Mouse (Mus musculus) brown adipose tissue, adult 24 weeks (tissue): ENCODE data around the gene Nrn1l. TPM values are rescaled to one million over a fixed set of nuclear protein-coding genes. Genes with fewer than 3 reads are reported as not detected.

Source experiments
- H3K27ac ChIP-seq: fragments of 200-500 bp; replicated peaks from 2 replicates; pipeline ENCODE4 v1.5.1; 2012; ENCODE audit warnings: low read depth, mild to moderate bottlenecking, low read length
- H3K4me1 ChIP-seq: fragments of 200-500 bp; 2 replicates; pipeline ENCODE4 v1.6.1; 2012; ENCODE audit warnings: low read length, mixed read lengths; ENCODE audit not compliant: control insufficient read depth, insufficient read depth, insufficient read length
- H3K4me3 ChIP-seq: fragments of 200-500 bp; 2 replicates; pipeline ENCODE4 v1.5.1; 2012; ENCODE audit warnings: low read depth, mild to moderate bottlenecking, low read length, moderate library complexity; ENCODE audit not compliant: insufficient read depth
- polyA plus RNA-seq: library from polyadenylated mRNA; stranded (reverse); fragments of >200 nt; gene quantifications from 2 replicates; pipeline ENCODE4 v1.2.4, GENCODE M21; 2012; ENCODE audit not compliant: missing spikeins, insufficient read depth, insufficient read length

Gene Nrn1l
- polyA plus RNA-seq, 1 experiment, result not detected

DNA sequence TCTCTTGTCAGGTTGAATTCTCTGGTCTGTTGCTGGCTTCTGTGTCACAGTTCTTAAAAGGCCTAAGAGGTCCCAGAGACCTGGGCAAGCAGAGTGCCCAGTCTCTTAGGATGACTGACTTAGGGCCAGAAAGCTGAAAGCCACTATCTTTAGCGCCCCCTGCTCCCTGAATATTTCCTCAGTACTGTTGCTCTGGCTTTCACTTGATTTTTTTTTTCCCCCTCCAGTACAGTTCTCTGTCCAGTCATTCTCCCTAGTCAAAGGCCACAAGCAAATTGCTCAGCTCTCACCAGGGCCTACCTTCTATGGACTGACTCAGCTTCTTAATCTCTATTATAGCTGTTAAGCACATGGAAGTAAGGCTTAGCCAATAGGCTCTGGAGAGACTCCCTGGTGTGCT, 31.4 kb upstream of the Nrn1l start:
- Histone ChIP-seq H3K4me1 (peaks cover 3% of the 10 kb centered on the region; the same call in 1 of the 2 replicates), H3K4me3 (peak overlapping the region; percentile 69), H3K27ac (no peak overlapping the region)

GRCm38 (mm10) chr8:105866364-105867029, 26.9 kb upstream of the Nrn1l start:
- no peaks in the 10 kb centered on the region for H3K4me1 ChIP-seq
- no peak overlapping the region for H3K4me3 ChIP-seq
- no peak overlapping the region for H3K27ac ChIP-seq

DNA sequence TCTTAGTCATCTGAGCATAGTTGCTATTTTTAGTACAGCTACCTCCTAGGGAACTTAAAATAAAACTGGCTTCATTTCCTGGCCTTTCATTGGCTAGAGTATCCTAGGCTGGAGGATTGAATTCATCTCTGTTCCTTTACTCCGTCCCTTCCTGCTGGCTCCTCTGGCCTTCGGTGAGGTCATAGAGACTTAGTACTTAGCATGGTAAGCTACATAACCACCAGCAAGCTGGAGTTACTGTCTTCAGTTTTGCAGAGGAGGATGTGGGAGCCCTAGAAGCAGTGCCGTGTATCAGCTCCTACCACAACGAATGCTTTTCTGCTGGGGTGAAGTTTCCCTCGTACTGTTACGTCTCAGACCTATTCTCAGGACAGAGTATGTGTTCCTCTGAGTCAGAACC, 19.1 kb upstream of the Nrn1l start:
- Histone ChIP-seq H3K4me1 (peaks cover 12% of the 10 kb centered on the region; the same call in 1 of the 2 replicates), H3K27ac (peak overlapping the region; percentile 86), H3K4me3 (no peak overlapping the region)

DNA sequence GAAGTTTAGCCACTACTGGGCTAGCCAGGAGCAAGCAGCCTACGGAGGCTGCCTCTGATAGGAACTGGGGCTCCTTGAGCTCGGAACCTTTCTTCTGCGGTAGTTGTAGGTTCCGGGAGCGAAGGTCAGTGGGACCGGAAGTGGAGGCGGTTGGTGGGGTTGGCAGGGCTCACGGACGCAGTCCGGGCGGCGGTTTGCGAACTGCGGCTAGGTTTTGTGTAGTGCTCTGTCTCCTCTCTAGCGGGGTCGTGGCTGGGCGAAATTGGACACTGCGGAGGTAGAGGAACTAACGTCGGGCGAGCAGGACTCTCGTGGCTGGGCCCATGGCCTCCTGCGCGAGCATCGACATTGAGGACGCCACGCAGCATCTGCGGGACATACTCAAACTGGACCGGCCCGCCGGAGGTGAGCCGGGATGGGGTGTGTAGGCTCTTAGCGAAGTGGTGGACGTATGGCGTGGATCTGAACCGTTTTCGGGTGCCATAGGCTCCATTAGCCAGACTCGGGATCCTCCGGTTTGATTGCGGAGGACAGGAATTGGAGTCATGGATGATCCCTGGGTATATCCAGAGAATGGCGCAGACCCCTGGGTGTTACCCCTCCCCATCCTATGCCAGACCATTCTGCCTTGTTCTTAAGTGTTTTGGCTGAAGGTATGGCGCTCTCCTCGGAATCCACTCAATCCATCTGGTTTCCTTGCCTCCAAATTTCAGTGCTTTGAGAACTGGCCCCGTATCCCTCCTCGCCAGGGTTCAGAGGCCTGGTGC, 12.4 kb upstream of the Nrn1l start, which contains the start of gene Edc4:
Gene Edc4, plus strand, starts transcription at position 128 of the 767 bp plus-strand sequence.
- peak within 1 kb of the TSS; percentile 45 for H3K27ac ChIP-seq
- H3K4me1 ChIP-seq, result peaks cover 11% of the 10 kb centered on the region; the same call in 1 of the 2 replicates

GRCm38 (mm10) chr8:105889756-105890465, 3.5 kb upstream of the Nrn1l start:
- Histone ChIP-seq H3K4me1 (no peaks in the 10 kb centered on the region), H3K27ac (no peak overlapping the region), H3K4me3 (no peak overlapping the region)

More for the DNA sequence above, 12.4 kb upstream of the Nrn1l start, which contains the start of gene Edc4:
- peak within 1 kb of the TSS; percentile 93 for H3K4me3 ChIP-seq

GRCm38 (mm10) chr8:105890870-105891269, 2.5 kb upstream of the Nrn1l start:
- no peak overlapping the region for H3K4me3 ChIP-seq
- H3K4me1 ChIP-seq, result no peaks in the 10 kb centered on the region
- H3K27ac ChIP-seq, result no peak overlapping the region

- Histone ChIP-seq H3K27ac (no peak overlapping the region), H3K4me1 (no peaks in the 10 kb centered on the region), H3K4me3 (no peak overlapping the region)
Measured at GRCm38 (mm10) chr8:105892432-105892831, 935 bp upstream of the Nrn1l start.

DNA sequence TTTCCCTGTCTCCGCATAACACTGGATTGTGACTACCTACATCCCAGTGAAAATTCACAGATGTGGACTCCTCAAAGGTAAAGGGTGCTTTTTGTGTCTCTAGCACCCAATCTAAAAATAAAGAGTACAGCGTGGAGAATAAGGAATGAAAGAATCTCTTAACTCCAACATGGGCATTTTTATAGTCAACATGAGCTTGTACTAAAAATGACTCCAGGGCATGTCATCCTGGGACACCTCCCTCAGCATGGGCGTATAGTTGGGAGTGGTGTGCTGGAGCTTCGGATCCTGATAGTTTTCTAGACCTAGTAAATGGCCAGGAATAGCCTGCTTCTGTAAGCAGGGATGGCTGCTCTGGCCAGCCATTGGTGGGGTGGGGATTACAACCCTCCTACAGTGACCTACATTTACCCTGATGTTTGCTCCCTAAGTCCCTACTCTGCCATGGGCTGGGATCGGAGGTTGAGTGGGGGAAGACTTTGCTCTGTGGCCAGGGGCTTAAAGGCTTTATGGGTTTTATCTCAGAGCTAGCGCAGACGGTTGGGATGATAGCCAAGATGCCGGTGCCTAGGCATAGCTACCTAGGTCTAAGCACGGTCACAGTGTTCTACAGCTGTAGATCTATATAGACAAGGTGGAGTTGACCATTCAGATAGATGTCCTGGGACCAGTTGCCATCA, 4.6 kb downstream of the Nrn1l start:
- H3K27ac ChIP-seq, result no peak overlapping the region

DNA sequence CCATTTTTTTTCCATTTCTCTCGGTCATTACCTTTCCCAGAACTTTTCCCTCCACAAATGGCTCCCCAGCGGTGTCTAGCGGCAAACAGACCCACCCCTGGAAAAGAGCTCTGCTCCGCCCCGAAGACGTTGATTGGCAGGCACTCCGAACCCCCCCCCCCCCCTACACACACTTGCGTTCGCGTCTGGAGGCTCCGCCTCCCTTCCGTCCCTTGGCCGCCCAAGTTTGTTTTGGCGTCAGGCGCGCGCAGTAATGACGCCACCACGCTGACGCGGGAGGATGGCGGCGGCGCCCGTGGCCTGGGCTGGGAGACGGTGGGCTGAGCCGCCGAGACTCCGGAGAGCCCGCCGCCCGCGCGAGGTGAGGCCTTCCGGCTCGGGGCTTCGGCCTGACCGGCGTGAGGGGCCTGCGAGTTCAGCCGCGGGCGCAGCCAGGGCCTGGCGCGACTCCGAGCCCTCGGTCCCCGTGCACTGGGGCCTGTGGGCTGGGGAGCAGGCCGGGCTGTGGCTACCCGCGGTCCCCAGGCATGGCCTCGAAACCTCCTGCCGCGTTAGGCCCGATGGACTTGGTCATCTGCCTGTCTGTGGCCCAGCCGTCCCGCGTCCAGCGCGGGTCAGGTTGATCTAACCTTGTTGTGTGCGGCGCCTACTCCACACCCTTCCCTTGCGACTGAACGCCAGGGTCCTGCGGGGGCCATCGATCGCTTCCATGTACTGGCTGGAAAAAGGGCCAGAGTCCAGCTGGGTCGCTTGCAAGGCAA, 7.0 kb downstream of the Nrn1l start, which contains the start of gene Pskh1:
Gene Pskh1, plus strand, starts transcription at position 262 of the 761 bp plus-strand sequence.
- Histone ChIP-seq H3K4me3 (peak within 1 kb of the TSS; percentile 88), H3K4me1 (0 out of 2 replicates have a peak, but pooled peaks cover 2% of the 10 kb centered on the region), H3K27ac (peak within 1 kb of the TSS; percentile 78)

More for the DNA sequence above, 4.6 kb downstream of the Nrn1l start:
- H3K4me3 ChIP-seq, result no peak overlapping the region
- 0 out of 2 replicates have a peak, but pooled peaks cover 2% of the 10 kb centered on the region for H3K4me1 ChIP-seq

DNA sequence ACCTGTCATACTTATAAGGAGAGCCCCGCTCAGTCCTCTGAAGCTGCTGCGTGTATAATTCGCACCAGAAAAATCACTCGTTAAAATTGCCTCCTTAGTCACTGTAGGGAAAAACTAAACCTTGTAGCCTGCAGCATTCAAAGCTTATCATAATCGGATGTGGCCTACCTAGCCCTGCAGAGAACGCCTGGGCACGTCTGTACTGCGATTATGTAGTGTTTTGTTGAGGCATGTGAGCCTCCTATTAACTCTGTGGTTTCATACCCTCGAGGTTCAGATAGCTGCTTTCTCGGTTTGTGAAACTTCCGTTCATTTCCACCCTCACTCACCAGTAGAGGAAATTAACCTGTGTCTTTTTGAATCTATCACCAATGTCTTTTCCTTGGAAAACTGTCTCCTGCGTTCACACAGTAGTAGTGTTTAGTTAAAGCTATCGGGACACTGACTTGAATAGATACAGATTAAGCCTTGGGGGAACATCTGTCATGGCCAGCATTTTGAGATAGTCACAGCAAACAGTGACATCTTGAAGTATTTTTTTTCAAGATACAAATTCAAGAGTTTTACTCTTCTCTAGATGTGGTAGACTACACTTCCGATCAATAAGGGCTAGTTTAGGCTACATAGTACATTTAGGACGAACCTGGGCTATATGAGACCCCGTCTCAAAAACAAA, 7.7 kb downstream of the Nrn1l start:
- H3K4me3 ChIP-seq, result peak overlapping the region; percentile 88
- H3K27ac ChIP-seq, result peak overlapping the region; percentile 78
- 0 out of 2 replicates have a peak, but pooled peaks cover 2% of the 10 kb centered on the region for H3K4me1 ChIP-seq

DNA sequence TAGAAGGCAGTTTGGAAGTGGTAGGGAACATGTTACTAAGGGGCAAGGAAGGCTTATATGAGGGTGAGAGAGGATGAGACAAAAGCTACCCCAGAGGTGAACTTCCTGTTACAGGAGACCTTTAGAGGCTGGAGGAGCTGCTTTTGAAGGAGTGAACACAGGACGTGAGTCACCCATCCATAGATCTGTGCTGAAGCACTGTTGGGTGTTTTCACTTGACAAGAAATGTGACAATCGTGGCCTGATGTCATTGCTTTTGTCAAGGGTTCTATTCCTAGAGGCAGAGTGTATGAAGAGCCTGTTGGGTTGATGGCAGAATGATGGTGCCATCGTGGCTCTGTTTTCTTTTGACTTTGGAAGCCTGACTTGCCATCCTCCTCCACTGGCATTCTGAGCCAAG, 26.0 kb downstream of the Nrn1l start:
- H3K27ac ChIP-seq, result no peak overlapping the region
- no peaks in the 10 kb centered on the region for H3K4me1 ChIP-seq
- H3K4me3 ChIP-seq, result no peak overlapping the region

DNA sequence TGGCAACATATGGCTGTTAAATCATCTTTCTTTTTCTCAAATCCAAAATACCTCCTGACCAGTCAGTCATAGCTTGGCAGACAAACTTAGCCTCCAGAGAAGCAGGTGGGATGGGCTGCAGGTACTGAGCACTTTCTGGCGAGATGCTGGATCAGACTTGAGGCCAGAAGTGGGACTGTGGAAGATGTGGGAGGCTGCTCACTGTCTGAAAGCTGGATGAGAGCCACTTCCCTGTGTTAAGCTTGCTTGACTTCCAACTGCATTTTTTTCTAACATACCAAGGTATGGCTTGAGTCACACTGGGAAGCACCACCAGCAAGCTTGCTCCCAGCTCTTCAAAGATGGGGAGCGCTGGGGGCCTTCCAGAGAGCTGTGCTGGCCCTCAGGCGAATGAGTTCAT, 31.8 kb downstream of the Nrn1l start:
- H3K4me1 ChIP-seq, result no peaks in the 10 kb centered on the region
- no peak overlapping the region for H3K27ac ChIP-seq
- no peak overlapping the region for H3K4me3 ChIP-seq

DNA sequence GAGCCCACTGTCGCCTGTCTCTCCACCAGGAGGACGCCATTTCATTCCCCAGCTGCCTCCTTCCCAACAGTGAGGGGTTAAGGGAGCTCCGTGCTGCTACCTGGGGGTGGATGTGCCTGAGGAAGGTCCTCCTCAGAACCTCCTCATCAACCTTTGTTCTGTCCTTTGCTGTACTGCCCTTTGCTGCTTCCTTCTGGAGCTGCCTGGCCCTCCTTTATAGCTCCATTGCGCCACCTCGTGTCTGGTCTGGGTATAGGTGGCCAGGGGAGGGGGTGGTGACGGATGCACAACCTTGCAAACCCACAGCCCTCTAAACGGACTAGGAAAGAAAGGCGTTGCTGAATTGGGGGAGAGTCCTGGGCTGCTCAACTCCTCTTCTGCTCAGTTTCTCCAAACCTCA, 37.2 kb downstream of the Nrn1l start:
- no peak overlapping the region for H3K27ac ChIP-seq
- H3K4me3 ChIP-seq, result no peak overlapping the region
- H3K4me1 ChIP-seq, result no peaks in the 10 kb centered on the region

GRCm38 (mm10) chr8:105931271-105931670, 37.9 kb downstream of the Nrn1l start:
- no peaks in the 10 kb centered on the region for H3K4me1 ChIP-seq
- no peak overlapping the region for H3K27ac ChIP-seq
- H3K4me3 ChIP-seq, result no peak overlapping the region
